Mouse (Mus musculus) G1E (cell line): ENCODE results near the gene Ctbs.

Experiments
- CTCF ChIP-seq: IDR thresholded peaks from 2 replicates; pipeline ENCODE4 v1.5.1; 2012; ENCODE audit warnings: low read depth, low read length, inconsistent platforms, mixed read lengths
- GATA1 ChIP-seq: IDR thresholded peaks from 2 replicates; pipeline ENCODE4 v1.6.1; 2012; ENCODE audit warnings: borderline replicate concordance, low read length, inconsistent platforms, mixed read lengths
- GATA2 ChIP-seq: IDR thresholded peaks from 2 replicates; pipeline ENCODE4 v1.6.1; 2012; ENCODE audit warnings: low read depth, low read length, inconsistent platforms, borderline replicate concordance
- TAL1 ChIP-seq: conservative IDR thresholded peaks from 2 replicates; pipeline ENCODE4 v1.6.1; 2012; ENCODE audit warnings: low read depth, low read length, inconsistent platforms, mixed read lengths

DNA sequence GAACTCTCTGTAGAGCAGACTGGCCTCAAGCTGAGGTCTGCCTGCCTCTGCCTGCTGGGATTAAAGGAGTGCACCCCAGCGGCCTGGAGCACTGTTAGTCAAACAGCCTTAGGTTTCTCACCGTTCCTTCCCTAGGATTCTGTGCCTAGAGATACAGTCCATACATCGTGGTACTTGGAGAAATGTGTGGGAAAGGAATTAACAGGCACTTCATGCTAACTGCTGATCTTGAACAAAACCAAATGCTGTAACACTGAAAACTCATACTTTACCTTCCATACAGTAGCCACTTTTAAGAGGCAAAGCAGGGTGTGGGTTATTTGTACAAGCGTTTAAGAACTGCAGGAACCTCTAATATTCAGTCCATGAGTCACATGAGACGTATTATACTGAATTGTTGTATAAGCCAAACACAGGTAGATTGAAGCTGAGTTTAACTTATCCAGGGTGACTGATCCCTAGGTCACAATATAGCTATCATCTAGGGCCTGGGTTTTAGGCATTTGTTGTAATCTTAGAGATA lies 52.1 kb downstream of the Ctbs start:
- TF ChIP-seq GATA1 (no peak), CTCF (no peak), GATA2 (no peak), TAL1 (no peak)
